Mouse (Mus musculus) liver, embryonic 14.5 days (tissue): Measurements from ENCODE around the gene Stam2.

Experiments
- CTCF ChIP-seq: IDR thresholded peaks from 2 replicates; pipeline ENCODE4 v1.5.1; 2016; ENCODE audit warnings: antibody characterized with exemption, low read depth, control low read depth
- EP300 ChIP-seq: IDR thresholded peaks from 2 replicates; pipeline ENCODE4 v1.6.1; 2016; ENCODE audit warnings: antibody characterized with exemption, low read depth

DNA sequence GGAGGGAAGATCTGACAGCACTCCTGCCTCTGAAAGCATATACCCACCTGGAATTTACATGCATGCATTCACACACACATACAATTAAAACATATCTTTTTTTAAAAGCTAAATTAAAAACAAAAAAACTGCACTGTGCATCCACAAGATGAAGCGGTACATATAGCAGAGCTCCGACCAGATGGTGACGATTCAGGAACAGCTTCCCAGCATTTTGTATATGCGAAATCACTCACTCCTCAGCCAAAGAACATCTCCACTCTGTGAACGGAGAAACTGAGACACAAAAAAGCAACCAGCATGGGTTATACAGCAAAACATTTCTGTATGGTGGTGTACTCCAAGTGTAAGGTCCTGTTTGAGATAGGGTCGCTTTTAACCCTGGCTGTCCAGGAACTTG, 11.2 kb downstream of the Stam2 start:
- TF ChIP-seq CTCF (no peak), EP300 (no peak)
